Mouse (Mus musculus): ENCODE data around the gene Olfr1463. TPM values are rescaled to one million over a fixed set of nuclear protein-coding genes. Genes with fewer than 3 reads are reported as not detected.

Olfr1463 gene
- polyA plus RNA-seq (2014; fragmentation: Nextera tagmentation; extraction: Ambion mirVana), result not detected in 2 replicates

GRCm38 (mm10) chr19:13231028-13231427, at the start of gene Olfr1463:
Gene Olfr1463 (plus strand): TSS chr19:13231328.
- Histone ChIP-seq H3K9me3 (replicated peaks; ENCODE audit: control insufficient read depth, low read length) (no peaks in the 10 kb centered on the region), H3K36me3 (replicated peaks; ENCODE audit: control insufficient read depth, insufficient read depth, low read depth, low read length) (no peaks in the 10 kb centered on the region), H3K4me1 (ENCODE audit: control insufficient read depth, insufficient read depth, low read length) (no peaks in the 10 kb centered on the region), H3K27me3 (ENCODE audit: control insufficient read depth, insufficient read depth, low read length) (no peaks in the 10 kb centered on the region), H3K4me3 (ENCODE audit: low read depth, low read length) (no peak within 1 kb of the TSS), H3K9ac (replicated peaks; ENCODE audit: low read length) (no peak within 1 kb of the TSS), H3K4me2 (ENCODE audit: low read depth, low read length) (no peak within 1 kb of the TSS), H3K27ac (replicated peaks; ENCODE audit: low read depth, low read length) (no peak within 1 kb of the TSS)
- no peak for DNase-seq (ENCODE audit: low spot score)
- ATAC-seq (replicated peaks; ENCODE audit: insufficient number of reproducible peaks, low FRiP score, low TSS enrichment, low read depth), result no peak

GRCm38 (mm10) chr19:13185434-13185833, 45.7 kb upstream of the Olfr1463 start, which contains the start of gene Olfr1462:
Gene Olfr1462 (plus strand): TSS chr19:13185734.
- 78% methylated on average over 1 of the region's 1 CpGs for WGBS
- H3K4me2 ChIP-seq (ENCODE audit: low read depth, low read length), result no peak within 1 kb of the TSS
- no peaks in the 10 kb centered on the region for H3K36me3 ChIP-seq (replicated peaks; ENCODE audit: control insufficient read depth, insufficient read depth, low read depth, low read length)
- H3K27ac ChIP-seq (replicated peaks; ENCODE audit: low read depth, low read length), result no peak within 1 kb of the TSS
- no peaks in the 10 kb centered on the region for H3K27me3 ChIP-seq (ENCODE audit: control insufficient read depth, insufficient read depth, low read length)
- DNase-seq (ENCODE audit: low spot score) (no peak), ATAC-seq (replicated peaks; ENCODE audit: insufficient number of reproducible peaks, low FRiP score, low TSS enrichment, low read depth) (no peak)
- H3K4me3 ChIP-seq (ENCODE audit: low read depth, low read length), result no peak within 1 kb of the TSS
- H3K4me1 ChIP-seq (ENCODE audit: control insufficient read depth, insufficient read depth, low read length), result no peaks in the 10 kb centered on the region
- no peak within 1 kb of the TSS for H3K9ac ChIP-seq (replicated peaks; ENCODE audit: low read length)
- no peaks in the 10 kb centered on the region for H3K9me3 ChIP-seq (replicated peaks; ENCODE audit: control insufficient read depth, low read length)

GRCm38 (mm10) chr19:13221666-13222065, 9.5 kb upstream of the Olfr1463 start:
- no peaks in the 10 kb centered on the region for H3K36me3 ChIP-seq (replicated peaks; ENCODE audit: control insufficient read depth, insufficient read depth, low read depth, low read length)
- no peak for ATAC-seq (replicated peaks; ENCODE audit: insufficient number of reproducible peaks, low FRiP score, low TSS enrichment, low read depth)

More at GRCm38 (mm10) chr19:13221666-13222065, 9.5 kb upstream of the Olfr1463 start:
- Histone ChIP-seq H3K4me3 (ENCODE audit: low read depth, low read length) (no peak overlapping the region), H3K9me3 (replicated peaks; ENCODE audit: control insufficient read depth, low read length) (no peaks in the 10 kb centered on the region), H3K9ac (replicated peaks; ENCODE audit: low read length) (no peak overlapping the region), H3K27ac (replicated peaks; ENCODE audit: low read depth, low read length) (no peak overlapping the region), H3K27me3 (ENCODE audit: control insufficient read depth, insufficient read depth, low read length) (no peaks in the 10 kb centered on the region), H3K4me1 (ENCODE audit: control insufficient read depth, insufficient read depth, low read length) (no peaks in the 10 kb centered on the region), H3K4me2 (ENCODE audit: low read depth, low read length) (no peak overlapping the region)
- WGBS, result 91% methylated on average over 11 of the region's 11 CpGs
- no peak for DNase-seq (ENCODE audit: low spot score)

Other genes with a start within 250 kb of the Olfr1463 start
- gene Olfr1451, start 236.3 kb upstream of the Olfr1463 start, polyA plus RNA-seq (2014; fragmentation: Nextera tagmentation; extraction: Ambion mirVana), result not detected in 2 replicates
- not detected in 2 replicates for gene Olfr1453, start 203.0 kb upstream of the Olfr1463 start, polyA plus RNA-seq (2014; fragmentation: Nextera tagmentation; extraction: Ambion mirVana)
- not detected in 2 replicates for gene Olfr1454, start 170.7 kb upstream of the Olfr1463 start, polyA plus RNA-seq (2014; fragmentation: Nextera tagmentation; extraction: Ambion mirVana)
- not detected in 2 replicates for gene Olfr1457, start 133.4 kb upstream of the Olfr1463 start, polyA plus RNA-seq (2014; fragmentation: Nextera tagmentation; extraction: Ambion mirVana)
- not detected in 2 replicates for gene Olfr1458, start 124.6 kb upstream of the Olfr1463 start, polyA plus RNA-seq (2014; fragmentation: Nextera tagmentation; extraction: Ambion mirVana)
- gene Olfr1459, start 81.8 kb upstream of the Olfr1463 start, polyA plus RNA-seq (2014; fragmentation: Nextera tagmentation; extraction: Ambion mirVana), result not detected in 2 replicates
- not detected in 2 replicates for gene Olfr1461, start 68.3 kb upstream of the Olfr1463 start, polyA plus RNA-seq (2014; fragmentation: Nextera tagmentation; extraction: Ambion mirVana)
- not detected in 2 replicates for gene Olfr1462, start 45.6 kb upstream of the Olfr1463 start, polyA plus RNA-seq (2014; fragmentation: Nextera tagmentation; extraction: Ambion mirVana)
- gene Olfr1465, start 84.2 kb downstream of the Olfr1463 start, polyA plus RNA-seq (2014; fragmentation: Nextera tagmentation; extraction: Ambion mirVana), result not detected in 2 replicates
- gene Olfr1466, start 107.5 kb downstream of the Olfr1463 start, polyA plus RNA-seq (2014; fragmentation: Nextera tagmentation; extraction: Ambion mirVana), result not detected in 2 replicates
- gene Olfr1467, start 130.9 kb downstream of the Olfr1463 start, polyA plus RNA-seq (2014; fragmentation: Nextera tagmentation; extraction: Ambion mirVana), result not detected in 2 replicates
- not detected in 2 replicates for gene Olfr1469, start 176.5 kb downstream of the Olfr1463 start, polyA plus RNA-seq (2014; fragmentation: Nextera tagmentation; extraction: Ambion mirVana)
- gene Olfr1471, start 212.1 kb downstream of the Olfr1463 start, polyA plus RNA-seq (2014; fragmentation: Nextera tagmentation; extraction: Ambion mirVana), result not detected in 2 replicates
- not detected in 2 replicates for gene Olfr1472, start 224.8 kb downstream of the Olfr1463 start, polyA plus RNA-seq (2014; fragmentation: Nextera tagmentation; extraction: Ambion mirVana)
- not detected in 2 replicates for gene Olfr1474, start 238.2 kb downstream of the Olfr1463 start, polyA plus RNA-seq (2014; fragmentation: Nextera tagmentation; extraction: Ambion mirVana)
- not detected in 2 replicates for gene Olfr1475, start 248.9 kb downstream of the Olfr1463 start, polyA plus RNA-seq (2014; fragmentation: Nextera tagmentation; extraction: Ambion mirVana)

Data from embryonic facial prominence, embryonic 11.5 days (tissue).